Mouse (Mus musculus) adrenal gland, postnatal 36 days (tissue): ENCODE measurements around the gene Dpp9. TPM values are rescaled to one million over a fixed set of nuclear protein-coding genes. Genes with fewer than 3 reads are reported as not detected.

Source experiments
- DNase-seq, 2 experiments: peaks; one replicate each; pipeline ENCODE4 v3.0.0; 2021; ENCODE audit warnings: mixed read lengths in 1 of 2
- total RNA-seq, 2 experiments: library from RNA; stranded (reverse); gene quantifications; 2 replicates each; pipeline ENCODE4 v1.2.3; 2021

Gene Dpp9
- total RNA-seq, 2 experiments from 2014 or later: 35.5 to 41.0 TPM

GRCm38 (mm10) chr17:56183658-56184103 lies 35.0 kb downstream of the Dpp9 start, which contains the start of gene Mydgf:
Gene Mydgf (minus strand): TSS chr17:56183920.
- DNase-seq: peak; percentile 97

- no peak for DNase-seq
Measured at GRCm38 (mm10) chr17:56182975-56183657, 35.6 kb downstream of the Dpp9 start.

- DNase-seq: peak; percentile 50 to 56
Measured at GRCm38 (mm10) chr17:56175416-56175815, 43.3 kb downstream of the Dpp9 start.

GRCm38 (mm10) chr17:56173401-56174046 lies 45.2 kb downstream of the Dpp9 start:
- DNase-seq: no peak

- no peak for DNase-seq
Measured at GRCm38 (mm10) chr17:56171881-56172280, 46.8 kb downstream of the Dpp9 start.

GRCm38 (mm10) chr17:56171456-56171855 lies 47.2 kb downstream of the Dpp9 start:
- peak in 1 of 2 experiments; percentile 51 for DNase-seq

GRCm38 (mm10) chr17:56170636-56171035 lies 48.1 kb downstream of the Dpp9 start:
- peak; percentile 17 to 57 for DNase-seq

GRCm38 (mm10) chr17:56169830-56170229 lies 48.9 kb downstream of the Dpp9 start:
- DNase-seq: peak; percentile 35 to 61

GRCm38 (mm10) chr17:56165671-56166070 lies 53.0 kb downstream of the Dpp9 start:
- DNase-seq: peak in 1 of 2 experiments; percentile 14

GRCm38 (mm10) chr17:56164510-56164909 lies 54.2 kb downstream of the Dpp9 start:
- DNase-seq: no peak

- DNase-seq: peak in 1 of 2 experiments; percentile 45
Measured at GRCm38 (mm10) chr17:56163523-56164102, 55.1 kb downstream of the Dpp9 start.

- peak; percentile 98 for DNase-seq
Measured at GRCm38 (mm10) chr17:56162231-56162774, 56.4 kb downstream of the Dpp9 start, which contains the start of gene Tnfaip8l1. Gene Tnfaip8l1 (plus strand): TSS chr17:56162477.

GRCm38 (mm10) chr17:56159729-56160128 lies 59.0 kb downstream of the Dpp9 start:
- DNase-seq: peak; percentile 68 to 78

GRCm38 (mm10) chr17:56153643-56154042 lies 65.1 kb downstream of the Dpp9 start:
- DNase-seq: peak; percentile 87 to 89

- no peak for DNase-seq
Measured at GRCm38 (mm10) chr17:56149897-56150296, 68.8 kb downstream of the Dpp9 start.

GRCm38 (mm10) chr17:56148790-56149618 lies 69.7 kb downstream of the Dpp9 start:
- DNase-seq: no peak

- no peak for DNase-seq
Measured at GRCm38 (mm10) chr17:56148280-56148679, 70.4 kb downstream of the Dpp9 start.

- DNase-seq: no peak
Measured at GRCm38 (mm10) chr17:56147420-56147819, 71.3 kb downstream of the Dpp9 start.

GRCm38 (mm10) chr17:56146131-56146530 lies 72.6 kb downstream of the Dpp9 start:
- DNase-seq: no peak

- no peak for DNase-seq
Measured at GRCm38 (mm10) chr17:56144546-56144945, 74.2 kb downstream of the Dpp9 start.

GRCm38 (mm10) chr17:56141702-56142605 lies 76.8 kb downstream of the Dpp9 start:
- peak in 1 of 2 experiments; percentile 57 for DNase-seq
